37 mouse cellular contexts compared by ENCODE assay signal in genomic region chr3:146709086-146709485, GRCm38 (mm10). TPM values are rescaled to one million over a fixed set of nuclear protein-coding genes. Genes with fewer than 3 reads are reported as not detected.
"Had no signal": no experiment of that assay in that cellular context is flagged by ENCODE, and none has a peak within 500 bp of the region (broad histone marks: within the 10 kb centered on the region; RNA-seq: fewer than 3 reads in every experiment).

No protein-coding gene starts in this region.

- H3K27ac ChIP-seq: heart, adult 2 months; heart, embryonic 13.5 days; heart, embryonic 15.5 days; hindbrain, embryonic 13.5 days; hindbrain, embryonic 15.5 days; hindbrain, postnatal 0 days; kidney, embryonic 15.5 days; kidney, postnatal 0 days; layer of hippocampus, adult 2 months; left cerebral cortex, adult 2 months; limb, embryonic 12.5 days; liver, embryonic 12.5 days; liver, embryonic 14.5 days had no signal

- DNase-seq: gastrocnemius, postnatal 14 days; gastrocnemius, postnatal 36 days; heart, adult 11 months; heart, adult 2 months; heart, postnatal 14 days; heart, postnatal 36 days; kidney, adult 11 months; kidney, adult 2 months; kidney, adult 9 months; kidney, postnatal 14 days; kidney, postnatal 36 days; left cerebral cortex, postnatal 4 days; liver; liver, postnatal 0 days had no signal

- H3K9ac ChIP-seq: heart, embryonic 13.5 days; heart, embryonic 15.5 days; hindbrain, embryonic 13.5 days; hindbrain, embryonic 15.5 days; kidney, embryonic 15.5 days; limb, embryonic 12.5 days; liver, embryonic 12.5 days; liver, embryonic 14.5 days; liver, postnatal 0 days had no signal

- H3K4me1 ChIP-seq: hindbrain, embryonic 13.5 days; kidney, embryonic 15.5 days; liver, embryonic 12.5 days had no signal

- H3K27me3 ChIP-seq: heart, embryonic 13.5 days; heart, embryonic 15.5 days; hindbrain, embryonic 13.5 days; hindbrain, embryonic 15.5 days; kidney, embryonic 15.5 days; limb, embryonic 12.5 days; liver, embryonic 12.5 days had no signal

- H3K4me3 ChIP-seq: heart, adult 2 months; heart, embryonic 13.5 days; heart, embryonic 15.5 days; hindbrain, embryonic 13.5 days; hindbrain, embryonic 15.5 days; kidney, embryonic 15.5 days; layer of hippocampus, adult 2 months; left cerebral cortex, adult 2 months; limb, embryonic 12.5 days; liver, embryonic 12.5 days had no signal

- H3K4me2 ChIP-seq: heart, embryonic 11.5 days; heart, embryonic 13.5 days; heart, embryonic 15.5 days; hindbrain, embryonic 13.5 days; hindbrain, embryonic 15.5 days; kidney, embryonic 15.5 days; limb, embryonic 12.5 days; liver, embryonic 12.5 days had no signal

- H3K36me3 ChIP-seq: heart, embryonic 13.5 days; heart, embryonic 15.5 days; hindbrain, embryonic 13.5 days; hindbrain, embryonic 15.5 days; kidney, embryonic 15.5 days; limb, embryonic 12.5 days; liver, embryonic 12.5 days had no signal

- H3K9me3 ChIP-seq: heart, embryonic 13.5 days; heart, embryonic 15.5 days; hindbrain, embryonic 13.5 days; hindbrain, embryonic 15.5 days; kidney, embryonic 15.5 days; liver, embryonic 12.5 days had no signal

- ATAC-seq: hindbrain, postnatal 0 days had no signal

RNA-seq across cellular contexts. Expression of gene Samd13, which starts 23.7 kb away (rescaled TPM):
- total RNA-seq: layer of hippocampus, postnatal 25 days had no signal
- polyA plus RNA-seq: liver, postnatal 0 days had no signal

RNA-seq across cellular contexts. Expression of gene 4930503B20Rik, which starts 58.0 kb away (rescaled TPM):
- total RNA-seq: gastrocnemius, adult 18-20 months; gastrocnemius, adult 8-10 months; gastrocnemius, postnatal 14 days; gastrocnemius, postnatal 36 days; heart, adult 2 months; heart, postnatal 36 days; hematopoietic stem cell, adult 5-6 weeks; hindbrain, postnatal 0 days; layer of hippocampus, adult 2 months; layer of hippocampus, postnatal 10 days; layer of hippocampus, postnatal 25 days; left cerebral cortex, adult 2 months had no signal
- polyA plus RNA-seq: heart, embryonic 11.5 days; heart, embryonic 13.5 days; heart, postnatal 0 days; hindbrain, embryonic 11.5 days; hindbrain, embryonic 13.5 days; hindbrain, embryonic 15.5 days; hindbrain, postnatal 0 days; intestine, embryonic 14.5 days; intestine, embryonic 16.5 days; kidney, adult 2 months; kidney, embryonic 15.5 days; kidney, postnatal 0 days; large intestine, adult 2 months; limb, embryonic 12.5 days; liver, embryonic 12.5 days; liver, embryonic 14.5 days; liver, postnatal 0 days had no signal
